Mouse (Mus musculus): ENCODE results near the gene Gm17581. TPM values are rescaled to one million over a fixed set of nuclear protein-coding genes. Genes with fewer than 3 reads are reported as not detected.
A peak's percentile ranks its signal among the peaks of the same experiment; 100 is the strongest.
"Not testable (repeated sequence)": the region's sequence is repeated elsewhere in the genome, so short reads cannot be mapped to it uniquely, and the experiment has no call there.

The Gm17581 gene
- total RNA-seq (2014; rRNA removed) (not detected in 2 replicates), polyA plus RNA-seq (2015; fragmentation: Nextera tagmentation; extraction: Ambion mirVana) (not detected in 2 replicates)

- H3K36me3 ChIP-seq (ENCODE audit: insufficient read depth, low read length); H3K9me3 ChIP-seq (ENCODE audit: low read length); H3K4me3 ChIP-seq (ENCODE audit: low read length); ATAC-seq; H3K4me1 ChIP-seq (ENCODE audit: insufficient read depth, low read length); H3K27me3 ChIP-seq (ENCODE audit: insufficient read depth, low read length); H3K4me2 ChIP-seq (ENCODE audit: low read depth, low read length); H3K9ac ChIP-seq (replicated peaks; ENCODE audit: low read length); H3K27ac ChIP-seq; DNase-seq (ENCODE audit: low spot score): not testable (repeated sequence)
- 91% methylated on average over 5 of the region's 5 CpGs for WGBS
Measured at GRCm38 (mm10) chr2:155735766-155736165, at the start of gene Gm17581. TSS of gene Gm17581 (minus strand) at chr2:155735866.

GRCm38 (mm10) chr2:155784534-155784933 lies 48.9 kb upstream of the Gm17581 start:
- H3K4me3 ChIP-seq (ENCODE audit: low read length), result no peak overlapping the region
- TF ChIP-seq CTCF (IDR thresholded peaks at IDR 0.05; ENCODE audit: low read depth), result no peak
- H3K27me3 ChIP-seq (ENCODE audit: insufficient read depth, low read length), result no peaks in the 10 kb centered on the region
- H3K4me1 ChIP-seq (ENCODE audit: insufficient read depth, low read length), result 0 out of 2 replicates have a peak, but pooled peaks cover 4% of the 10 kb centered on the region
- ATAC-seq (no peak), DNase-seq (ENCODE audit: low spot score) (no peak)
- no peaks in the 10 kb centered on the region for H3K36me3 ChIP-seq (ENCODE audit: insufficient read depth, low read length)
- H3K9me3 ChIP-seq (ENCODE audit: low read length), result no peaks in the 10 kb centered on the region
- no peak overlapping the region for H3K4me2 ChIP-seq (ENCODE audit: low read depth, low read length)
- H3K27ac ChIP-seq, result no peak overlapping the region
- 72% methylated on average over 6 of the region's 6 CpGs for WGBS
- no peak overlapping the region for H3K9ac ChIP-seq (replicated peaks; ENCODE audit: low read length)

GRCm38 (mm10) chr2:155779506-155779905 lies 43.8 kb upstream of the Gm17581 start:
- Histone ChIP-seq H3K9ac (replicated peaks; ENCODE audit: low read length) (no peak overlapping the region), H3K4me1 (ENCODE audit: insufficient read depth, low read length) (peaks cover 5% of the 10 kb centered on the region; the same call in 1 of the 2 replicates), H3K27me3 (ENCODE audit: insufficient read depth, low read length) (no peaks in the 10 kb centered on the region), H3K4me2 (ENCODE audit: low read depth, low read length) (no peak overlapping the region), H3K9me3 (ENCODE audit: low read length) (no peaks in the 10 kb centered on the region), H3K27ac (no peak overlapping the region), H3K36me3 (ENCODE audit: insufficient read depth, low read length) (no peaks in the 10 kb centered on the region), H3K4me3 (ENCODE audit: low read length) (no peak overlapping the region)
- 81% methylated on average over 3 of the region's 3 CpGs for WGBS
- ATAC-seq (no peak), DNase-seq (ENCODE audit: low spot score) (no peak)
- no peak for TF ChIP-seq CTCF (IDR thresholded peaks at IDR 0.05; ENCODE audit: low read depth)

GRCm38 (mm10) chr2:155779066-155779465 lies 43.4 kb upstream of the Gm17581 start:
- ATAC-seq (no peak), DNase-seq (ENCODE audit: low spot score) (peak; percentile 40)
- Histone ChIP-seq H3K36me3 (ENCODE audit: insufficient read depth, low read length) (no peaks in the 10 kb centered on the region), H3K4me3 (ENCODE audit: low read length) (no peak overlapping the region), H3K4me2 (ENCODE audit: low read depth, low read length) (no peak overlapping the region), H3K27me3 (ENCODE audit: insufficient read depth, low read length) (no peaks in the 10 kb centered on the region), H3K9ac (replicated peaks; ENCODE audit: low read length) (no peak overlapping the region), H3K27ac (no peak overlapping the region), H3K9me3 (ENCODE audit: low read length) (no peaks in the 10 kb centered on the region), H3K4me1 (ENCODE audit: insufficient read depth, low read length) (peaks cover 5% of the 10 kb centered on the region; the same call in 1 of the 2 replicates)
- TF ChIP-seq CTCF (IDR thresholded peaks at IDR 0.05; ENCODE audit: low read depth), result no peak
- WGBS, result 41% methylated on average over 7 of the region's 7 CpGs

- DNase-seq (ENCODE audit: low spot score) (no peak), ATAC-seq (no peak)
- H3K27me3 ChIP-seq (ENCODE audit: insufficient read depth, low read length), result no peaks in the 10 kb centered on the region
- no peak for TF ChIP-seq CTCF (IDR thresholded peaks at IDR 0.05; ENCODE audit: low read depth)
- H3K4me2 ChIP-seq (ENCODE audit: low read depth, low read length), result peak overlapping the region; percentile 77
- no peak overlapping the region for H3K4me3 ChIP-seq (ENCODE audit: low read length)
- 46% methylated on average over 6 of the region's 6 CpGs for WGBS
- H3K27ac ChIP-seq, result no peak overlapping the region
- H3K9ac ChIP-seq (replicated peaks; ENCODE audit: low read length), result no peak overlapping the region
- no peaks in the 10 kb centered on the region for H3K36me3 ChIP-seq (ENCODE audit: insufficient read depth, low read length)
- no peaks in the 10 kb centered on the region for H3K9me3 ChIP-seq (ENCODE audit: low read length)
- H3K4me1 ChIP-seq (ENCODE audit: insufficient read depth, low read length), result peaks cover 5% of the 10 kb centered on the region; the same call in 1 of the 2 replicates
Measured at GRCm38 (mm10) chr2:155778004-155778403, 42.3 kb upstream of the Gm17581 start.

- peak overlapping the region; percentile 19; the same call in 1 of the 2 replicates for H3K4me3 ChIP-seq (ENCODE audit: low read length)
- no peak overlapping the region for H3K27ac ChIP-seq
- TF ChIP-seq CTCF (IDR thresholded peaks at IDR 0.05; ENCODE audit: low read depth), result no peak
- H3K4me1 ChIP-seq (ENCODE audit: insufficient read depth, low read length), result peaks cover 5% of the 10 kb centered on the region; the same call in 1 of the 2 replicates
- H3K9me3 ChIP-seq (ENCODE audit: low read length), result no peaks in the 10 kb centered on the region
- H3K9ac ChIP-seq (replicated peaks; ENCODE audit: low read length), result no peak overlapping the region
- DNase-seq (ENCODE audit: low spot score), result no peak
- no peak for ATAC-seq
- no peaks in the 10 kb centered on the region for H3K27me3 ChIP-seq (ENCODE audit: insufficient read depth, low read length)
- no peaks in the 10 kb centered on the region for H3K36me3 ChIP-seq (ENCODE audit: insufficient read depth, low read length)
- 42% methylated on average over 4 of the region's 4 CpGs for WGBS
- peak overlapping the region; percentile 77 for H3K4me2 ChIP-seq (ENCODE audit: low read depth, low read length)
Measured at GRCm38 (mm10) chr2:155777688-155777985, 42.0 kb upstream of the Gm17581 start.

- H3K4me1 ChIP-seq (ENCODE audit: insufficient read depth, low read length), result peaks cover 5% of the 10 kb centered on the region; the same call in 1 of the 2 replicates
- WGBS, result 65% methylated on average over 10 of the region's 10 CpGs
- H3K27ac ChIP-seq, result peak overlapping the region; percentile 18; the same call in 1 of the 2 replicates
- DNase-seq (ENCODE audit: low spot score) (no peak), ATAC-seq (no peak)
- H3K4me3 ChIP-seq (ENCODE audit: low read length), result peak overlapping the region; percentile 76
- no peaks in the 10 kb centered on the region for H3K9me3 ChIP-seq (ENCODE audit: low read length)
- no peak for TF ChIP-seq CTCF (IDR thresholded peaks at IDR 0.05; ENCODE audit: low read depth)
- H3K27me3 ChIP-seq (ENCODE audit: insufficient read depth, low read length), result no peaks in the 10 kb centered on the region
- H3K4me2 ChIP-seq (ENCODE audit: low read depth, low read length), result peak overlapping the region; percentile 77
- H3K9ac ChIP-seq (replicated peaks; ENCODE audit: low read length), result peak overlapping the region; percentile 96; the same call in 1 of the 2 replicates
- no peaks in the 10 kb centered on the region for H3K36me3 ChIP-seq (ENCODE audit: insufficient read depth, low read length)
Measured at GRCm38 (mm10) chr2:155776824-155777687, 41.4 kb upstream of the Gm17581 start.

Measured in hindbrain, postnatal 0 days (tissue).